Mouse (Mus musculus) megakaryocyte-erythroid progenitor cell, adult 5-6 weeks (primary cell): ENCODE measurements around the gene Ccr6. TPM values are rescaled to one million over a fixed set of nuclear protein-coding genes. Genes with fewer than 3 reads are reported as not detected.

Source experiments
- ATAC-seq: replicated peaks from 2 replicates; pipeline ENCODE4 v1.8.0; 2016; ENCODE audit warnings: mild to moderate bottlenecking, inconsistent platforms; ENCODE audit not compliant: severe bottlenecking, poor library complexity, low FRiP score, low TSS enrichment
- total RNA-seq, 2 experiments: library from RNA; stranded (forward) in 1 of 2; stranded (reverse) in 1 of 2; fragments of 200-1000, 215-1000 nt in 1 of 2; fragments of >200 nt in 1 of 2; fragmentation: Nextera tagmentation in 1 of 2; gene quantifications; 2 replicates each; pipeline ENCODE4 v1.2.3; 2014 to 2017

The Ccr6 gene
- total RNA-seq, 2 experiments from 2014 or later, result not detected

DNA sequence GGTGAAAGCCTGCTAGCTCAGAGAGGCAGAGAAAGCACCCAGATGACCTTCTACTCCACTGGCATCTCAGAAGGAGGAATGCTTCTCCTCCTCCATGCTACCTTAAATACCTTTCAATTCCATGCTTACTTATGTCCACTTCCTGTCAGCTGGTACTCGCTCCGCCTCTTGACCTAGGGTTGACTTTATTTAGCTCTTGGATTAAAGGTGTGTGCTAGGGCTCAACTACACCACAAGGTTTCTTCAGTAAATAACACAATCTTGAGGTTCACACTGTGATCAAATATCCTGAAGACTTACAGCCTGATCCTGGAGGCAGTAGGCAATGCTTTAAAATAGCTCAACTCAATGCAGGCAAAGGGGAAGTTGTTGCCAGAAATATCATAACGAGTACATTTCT, 6.2 kb upstream of the Ccr6 start:
- ATAC-seq, result no peak

DNA sequence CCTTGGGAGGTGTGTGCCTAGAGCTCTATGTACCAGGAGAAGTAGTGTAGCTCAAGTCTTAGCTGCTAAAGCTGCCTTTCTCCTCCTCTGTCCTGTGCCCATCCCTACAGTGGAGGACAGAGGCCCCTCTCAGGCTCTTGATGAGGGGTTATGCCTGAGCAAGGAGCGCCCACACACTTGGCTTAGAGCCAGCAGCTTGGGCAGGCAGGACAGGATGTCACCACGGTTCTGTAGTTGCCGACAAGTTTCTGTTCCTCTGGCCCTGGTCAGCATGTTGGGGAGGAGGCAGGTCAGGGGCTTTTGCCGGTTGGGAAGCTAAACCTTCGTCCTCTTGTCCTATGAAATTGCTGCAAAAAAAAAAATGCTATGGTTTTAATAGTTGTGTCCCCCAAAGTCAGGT, 3.8 kb upstream of the Ccr6 start:
- ATAC-seq, result no peak

DNA sequence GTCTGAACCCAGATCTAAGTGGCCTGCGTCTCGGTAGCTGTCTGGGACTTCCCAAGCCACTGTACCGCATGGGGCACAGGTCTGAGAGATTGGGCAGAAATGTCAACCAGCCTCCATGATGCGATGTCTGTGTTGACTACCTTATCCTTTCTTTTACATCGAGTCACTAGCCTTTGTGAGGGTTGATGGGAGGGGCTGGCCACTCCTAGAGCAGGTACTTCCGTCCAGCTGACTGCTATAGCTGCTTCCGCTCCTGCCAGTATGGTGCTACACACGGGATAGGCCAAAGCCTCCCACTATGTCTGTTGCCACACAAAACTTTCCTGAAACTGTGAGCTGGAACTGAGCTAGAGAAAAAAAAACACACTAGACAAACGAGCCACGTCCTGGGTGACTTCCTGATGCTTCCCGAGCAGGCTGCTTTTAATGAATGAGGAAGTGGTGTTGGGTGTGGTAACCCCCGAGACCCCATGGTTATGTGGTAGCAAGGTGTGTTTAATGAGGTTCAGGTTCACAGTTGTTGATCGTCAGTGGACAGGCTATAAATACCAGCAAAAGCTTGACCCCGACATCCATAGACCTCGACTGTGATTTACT, 2.1 kb upstream of the Ccr6 start:
- ATAC-seq, result no peak

DNA sequence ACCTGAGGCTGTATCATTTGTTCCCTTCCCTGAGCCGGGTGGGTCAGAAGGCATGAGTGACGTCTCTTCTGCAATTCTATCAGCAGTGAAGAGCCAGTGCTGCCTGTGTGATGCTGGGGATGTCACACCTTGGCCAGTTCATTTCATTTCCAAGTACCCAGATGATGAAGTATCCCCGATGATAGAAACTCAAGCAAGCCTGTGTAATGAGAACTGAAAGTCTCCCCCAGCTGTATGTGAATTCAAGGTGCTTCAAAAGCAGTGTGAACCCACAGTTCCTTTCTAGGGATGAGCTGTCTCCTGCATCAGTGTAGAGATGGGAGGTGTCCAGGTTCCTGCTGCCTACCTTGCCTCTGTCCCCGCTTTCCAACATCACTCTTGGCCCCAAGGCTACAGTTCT, 1.3 kb upstream of the Ccr6 start:
- ATAC-seq, result no peak

DNA sequence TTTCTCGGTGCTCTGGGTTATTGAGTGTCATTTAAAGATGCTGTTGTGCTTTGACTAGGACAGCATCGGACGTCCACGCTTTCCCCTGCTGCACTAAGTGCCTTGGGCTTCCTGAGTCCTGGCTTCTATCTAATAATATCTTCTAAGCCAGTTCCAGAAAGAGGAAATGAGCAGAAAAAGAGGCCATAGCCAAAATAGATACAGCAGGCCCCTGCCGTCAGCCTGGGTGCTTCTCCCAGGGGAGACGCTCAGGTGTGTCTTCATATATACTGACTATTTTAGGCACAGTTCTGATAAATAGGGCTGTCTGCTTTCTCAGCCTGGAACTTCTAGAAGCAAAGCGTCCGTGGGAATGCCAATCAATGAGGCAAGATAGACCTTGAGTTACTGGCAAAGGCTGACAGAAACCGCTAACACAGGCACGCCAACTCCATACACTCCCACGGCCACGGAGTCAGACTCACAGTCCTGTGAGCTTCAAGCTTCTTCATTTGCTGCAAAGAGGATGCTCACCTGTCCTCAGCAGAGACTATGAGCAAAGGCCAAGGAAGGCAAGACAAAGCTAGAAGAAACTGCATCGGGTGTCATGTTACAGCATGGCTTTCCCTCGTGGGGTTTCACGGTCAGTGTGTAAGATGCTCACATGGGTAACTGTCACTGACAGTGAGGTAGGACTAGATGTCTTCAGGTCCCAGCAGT, 2.3 kb downstream of the Ccr6 start:
- ATAC-seq, result no peak

DNA sequence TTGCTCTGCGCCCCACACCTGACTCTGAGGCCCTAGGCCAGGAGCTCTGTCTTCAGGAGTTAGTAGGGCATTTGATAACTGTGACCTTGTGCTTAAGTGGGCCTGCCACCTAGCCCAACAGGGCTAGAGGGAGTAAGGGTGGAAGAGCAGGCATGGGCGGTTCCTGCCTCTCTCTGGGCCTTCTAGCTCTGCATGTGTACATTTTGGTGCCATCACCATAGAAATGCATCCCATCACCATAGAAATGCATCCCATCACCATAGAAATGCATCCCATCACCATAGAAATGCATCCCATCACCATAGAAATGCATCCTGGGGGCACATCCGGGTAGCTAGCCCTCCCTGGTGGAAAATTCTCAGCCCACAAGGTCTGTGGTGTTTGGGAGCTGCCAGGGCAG, 3.7 kb downstream of the Ccr6 start:
- ATAC-seq, result no peak

DNA sequence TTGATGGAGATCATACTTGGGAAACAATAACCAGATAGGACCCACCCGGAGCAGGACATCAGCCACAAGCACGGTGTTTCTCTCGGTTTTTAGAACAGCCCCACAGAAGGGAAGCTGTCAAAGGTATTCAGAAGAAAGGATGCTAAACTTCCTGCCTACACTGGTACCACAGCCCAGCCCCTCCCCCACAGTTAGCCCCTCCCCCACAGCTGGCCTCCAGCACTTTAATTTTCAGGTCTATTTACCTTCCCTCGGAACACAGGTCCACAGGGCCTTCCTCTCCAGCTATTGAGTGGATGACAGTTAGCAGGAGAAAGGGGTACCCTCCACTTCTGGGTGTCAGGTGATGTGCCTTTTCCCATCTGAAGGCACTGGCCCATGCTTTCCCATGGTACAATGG, 4.7 kb downstream of the Ccr6 start:
- ATAC-seq, result no peak

DNA sequence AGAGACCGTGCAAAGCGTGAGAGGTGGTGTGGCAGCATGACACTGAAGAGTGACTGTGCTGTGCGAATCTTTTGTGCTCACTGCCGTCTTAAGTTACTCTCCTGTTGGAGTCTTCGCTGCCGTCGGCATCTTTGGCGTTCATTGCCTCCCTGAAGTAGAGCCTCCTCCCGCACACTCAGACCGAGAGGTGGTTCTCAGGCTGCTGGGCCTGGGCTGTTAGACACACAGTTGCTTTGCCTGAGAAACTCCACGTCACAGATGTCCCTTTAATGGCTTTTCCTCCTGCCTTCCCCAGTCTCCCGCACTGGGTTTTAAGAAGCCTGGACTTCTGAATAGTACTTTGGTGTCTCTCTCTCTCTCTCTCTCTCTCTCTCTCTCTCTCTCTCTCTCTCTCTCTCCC, 5.8 kb downstream of the Ccr6 start:
- no peak for ATAC-seq

DNA sequence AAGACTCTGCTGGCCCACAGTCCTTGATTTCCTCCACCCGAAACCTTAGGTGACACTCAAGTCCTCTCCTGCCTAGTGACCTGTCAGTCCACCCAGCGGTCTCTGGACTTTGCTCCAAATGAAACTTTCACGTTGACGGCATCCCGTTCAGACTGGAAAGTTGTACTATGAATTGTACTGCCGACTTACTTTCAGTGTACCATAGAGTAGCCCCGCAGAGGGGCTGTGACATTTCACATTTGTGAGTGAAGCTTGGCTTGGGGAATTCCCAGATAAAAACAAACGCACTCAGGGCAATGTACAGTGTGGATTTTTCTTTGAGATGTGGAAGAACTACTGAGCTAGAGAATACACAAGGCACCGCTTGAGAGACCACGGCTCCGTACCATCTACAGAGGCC, 6.3 kb downstream of the Ccr6 start:
- ATAC-seq, result no peak

DNA sequence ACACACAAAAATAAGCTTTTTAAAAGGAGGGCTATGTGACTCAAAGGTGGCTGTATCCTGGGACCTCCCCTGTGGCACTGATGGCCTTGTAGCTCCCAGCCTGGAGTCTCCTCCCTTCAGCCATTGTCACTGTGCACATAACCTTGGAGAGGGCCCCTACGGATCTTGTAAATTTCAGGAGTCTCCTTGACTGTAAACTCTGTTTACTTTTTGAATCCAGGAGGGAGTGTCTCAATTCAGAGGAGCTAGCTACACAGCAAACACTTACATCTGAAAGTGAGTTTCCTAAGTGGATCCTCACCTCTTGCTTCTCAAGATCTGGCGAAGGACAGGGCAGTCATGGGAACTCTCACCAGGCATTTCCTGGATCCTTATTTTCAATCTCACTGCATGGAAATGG, 8.3 kb downstream of the Ccr6 start:
- ATAC-seq, result no peak

DNA sequence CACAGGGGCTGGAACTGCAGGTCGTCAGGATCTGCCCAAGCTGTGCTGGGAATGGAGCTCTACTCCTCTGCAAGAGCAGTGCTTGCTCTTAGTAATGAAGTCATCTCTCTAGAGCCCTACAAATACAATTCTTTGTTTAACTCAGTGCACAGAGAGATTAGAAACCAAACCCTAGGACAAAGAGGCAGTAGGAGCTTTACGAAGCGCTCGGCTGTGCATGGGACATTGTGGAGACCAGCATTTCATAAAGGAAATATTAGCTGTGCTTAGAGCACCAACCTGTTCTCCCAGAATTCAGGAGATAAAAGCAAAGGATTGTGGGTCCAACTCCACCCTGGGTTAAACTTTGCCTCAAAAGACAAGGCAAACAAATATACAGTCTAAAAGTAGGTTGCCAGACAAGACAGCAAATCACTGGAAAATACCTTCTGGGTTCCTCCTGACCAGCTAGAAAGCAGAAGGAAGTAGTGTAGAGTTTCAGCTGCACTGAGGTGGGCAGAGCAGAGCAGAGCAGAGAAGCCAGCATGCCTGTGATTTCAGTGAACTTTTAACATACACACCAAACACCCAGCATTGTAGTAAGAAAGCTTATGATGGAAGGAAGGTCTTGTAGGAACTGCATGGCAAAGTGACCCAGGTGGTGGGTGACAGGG, 10.4 kb downstream of the Ccr6 start:
- ATAC-seq, result no peak

DNA sequence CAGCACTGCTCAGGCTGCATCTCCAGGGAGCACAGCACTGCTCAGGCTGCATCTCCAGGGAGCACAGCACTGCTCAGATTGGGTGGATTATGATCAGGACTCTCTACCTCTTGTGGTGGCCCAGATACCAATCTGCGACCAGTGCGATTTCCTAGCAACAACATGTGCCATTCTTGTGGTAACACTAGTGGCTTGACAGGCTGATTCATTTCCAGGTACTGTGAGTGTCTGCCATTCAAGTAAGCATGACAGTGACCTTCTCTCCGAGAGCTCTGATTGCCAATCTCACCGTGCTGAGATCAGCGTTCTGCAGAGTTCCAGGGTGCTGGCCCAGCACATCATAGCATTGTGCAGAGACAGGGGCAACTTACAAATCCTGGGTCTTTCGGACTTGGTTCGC, 15.9 kb downstream of the Ccr6 start:
- no peak for ATAC-seq

DNA sequence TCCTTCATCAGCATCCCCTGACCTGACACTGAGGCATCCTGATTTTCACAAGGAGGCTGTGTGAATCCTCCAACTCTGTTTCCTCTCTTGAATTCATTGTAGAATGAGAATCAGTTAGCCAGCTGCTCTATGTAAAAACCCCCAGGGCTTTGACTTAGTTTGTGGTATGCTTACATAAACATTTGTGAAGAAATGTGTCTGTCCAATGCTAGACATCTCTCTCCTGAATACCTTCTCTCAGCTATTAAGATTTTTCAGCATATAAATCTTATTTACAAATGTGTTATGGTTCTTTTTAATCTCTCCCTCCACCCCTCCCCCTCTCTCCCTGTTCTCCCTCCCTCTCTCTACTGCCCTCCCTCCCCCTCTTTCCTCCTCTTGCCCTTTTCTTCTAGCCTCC, 18.4 kb downstream of the Ccr6 start:
- ATAC-seq, result no peak

DNA sequence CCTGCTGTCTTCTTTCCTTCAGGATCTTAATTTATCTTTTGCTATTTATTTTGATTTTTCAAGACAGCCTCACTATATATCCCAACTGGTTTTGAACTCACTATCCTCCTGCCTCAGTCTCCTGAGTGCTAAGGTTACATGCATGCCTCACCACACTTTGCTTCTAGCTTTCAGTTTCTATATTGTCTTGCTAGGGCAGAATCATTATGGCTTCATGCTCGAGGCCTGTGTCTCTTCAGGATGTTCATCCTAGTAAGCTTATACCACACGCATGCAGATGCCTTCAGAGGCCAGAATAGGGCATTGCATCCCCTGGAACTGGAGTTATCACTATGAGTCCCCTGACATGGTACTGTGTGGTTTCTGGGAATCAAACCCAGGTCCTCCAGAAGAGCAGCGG, 19.1 kb downstream of the Ccr6 start:
- 0 out of 2 replicates have a peak, but pooled peaks have one; percentile 28 for ATAC-seq

DNA sequence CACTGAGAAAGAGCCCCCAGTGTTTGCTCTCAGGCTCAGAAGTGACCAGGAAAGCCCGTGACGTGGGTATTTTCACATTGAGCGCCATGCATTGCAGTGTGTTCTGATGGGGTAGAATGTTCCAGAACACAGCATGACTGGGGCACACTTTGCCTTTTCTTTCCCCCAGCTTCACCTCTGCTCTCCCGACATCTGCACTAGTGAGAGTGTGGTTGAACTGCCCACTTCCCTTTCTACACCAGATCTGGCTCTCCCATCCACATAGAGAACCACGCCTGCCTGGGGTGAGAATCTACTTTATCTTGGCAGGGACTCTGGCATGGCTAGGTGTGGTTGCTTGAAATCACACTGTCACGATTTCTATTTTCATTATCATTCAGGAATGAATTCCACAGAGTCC, 19.7 kb downstream of the Ccr6 start:
- peak; percentile 72 for ATAC-seq

DNA sequence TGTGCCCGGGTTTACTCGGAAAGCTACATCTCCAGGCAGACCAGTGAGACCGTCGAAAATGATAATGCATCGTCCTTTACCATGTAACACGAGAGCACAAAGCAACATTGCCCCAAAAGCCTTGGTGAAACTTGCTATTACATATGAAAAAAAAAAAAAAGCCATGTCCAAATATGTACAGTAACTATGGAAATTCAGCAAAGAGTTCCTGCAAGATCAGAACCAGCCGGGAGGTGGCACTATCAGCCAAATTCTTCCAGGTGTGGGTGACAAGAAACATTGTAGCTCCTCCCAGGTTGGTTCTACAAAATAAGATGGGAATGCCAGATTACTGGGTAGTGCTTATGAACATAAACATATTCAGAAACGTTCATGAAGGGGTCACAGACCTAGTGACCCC, 21.1 kb downstream of the Ccr6 start:
- no peak for ATAC-seq

DNA sequence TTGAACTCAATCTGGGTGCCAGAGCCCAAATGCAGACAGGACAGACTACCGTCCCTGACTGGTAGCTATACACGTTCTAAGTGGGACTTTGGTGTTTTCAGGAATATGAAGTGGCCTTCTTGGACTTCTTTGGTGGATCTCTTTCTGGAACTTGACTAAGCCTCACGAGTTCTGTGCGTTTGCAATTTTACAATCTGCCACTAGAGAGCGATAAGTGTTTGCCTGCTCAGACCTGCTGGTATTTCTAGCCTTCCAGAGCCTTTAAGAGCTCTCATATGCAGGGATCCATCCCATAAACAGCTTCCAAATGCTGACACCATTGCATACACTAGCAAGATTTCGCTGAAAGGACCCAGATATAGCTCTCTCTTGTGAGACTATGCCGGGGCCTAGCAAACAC, 28.8 kb downstream of the Ccr6 start:
- ATAC-seq, result peak; percentile 78

DNA sequence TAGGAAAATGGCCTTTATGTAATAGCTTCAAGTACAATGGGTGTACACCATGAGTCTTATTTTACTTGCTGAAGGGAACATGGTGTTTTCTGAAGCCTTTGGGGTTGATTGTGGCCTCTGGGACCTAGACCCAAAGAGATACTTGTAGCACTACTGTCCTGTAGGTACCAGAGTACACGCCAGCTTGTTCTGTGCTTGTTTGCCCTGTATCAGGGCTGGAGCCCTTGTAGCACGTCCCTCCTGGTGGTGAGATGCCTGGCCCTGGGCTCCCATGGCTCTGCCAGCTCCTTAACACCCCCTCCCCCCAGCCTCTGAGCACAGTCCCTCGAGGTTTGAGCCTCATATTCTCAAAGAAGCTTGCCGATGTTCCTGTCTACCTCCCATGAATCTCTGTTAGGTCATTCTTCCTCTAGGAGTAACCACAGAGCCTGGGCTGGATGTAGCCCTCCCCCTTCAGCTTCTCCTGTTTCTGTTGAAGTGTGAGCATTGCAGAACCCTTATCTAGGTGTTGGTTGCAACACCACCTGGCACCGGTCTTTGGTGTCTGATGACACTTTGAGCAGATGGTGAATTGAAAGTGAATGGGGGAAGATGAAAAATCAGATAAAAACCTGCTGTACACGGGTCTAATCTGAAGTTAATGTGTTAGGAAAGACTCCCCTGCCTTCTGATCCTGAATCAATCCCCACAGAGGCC, 36.4 kb downstream of the Ccr6 start:
- peak; percentile 50 for ATAC-seq

DNA sequence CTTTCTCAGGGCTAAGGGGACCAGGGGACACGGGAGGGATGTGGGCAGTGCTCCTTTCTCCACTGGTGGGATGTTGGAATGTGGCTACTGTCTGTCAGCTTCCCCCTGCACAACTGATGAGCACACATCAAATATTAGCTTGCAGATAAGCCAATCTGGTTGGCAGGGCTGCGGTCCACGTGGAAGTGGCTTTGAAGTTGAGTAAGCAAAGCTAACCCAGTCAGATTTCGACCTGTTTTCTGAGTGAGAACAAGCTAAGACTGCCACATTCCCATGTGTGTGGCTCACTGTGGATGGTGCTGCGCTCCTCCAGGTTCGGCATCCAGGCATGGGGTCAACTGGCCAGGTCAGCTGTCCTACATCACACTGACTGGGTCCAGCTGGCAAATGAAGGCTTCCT, 37.1 kb downstream of the Ccr6 start:
- no peak for ATAC-seq

DNA sequence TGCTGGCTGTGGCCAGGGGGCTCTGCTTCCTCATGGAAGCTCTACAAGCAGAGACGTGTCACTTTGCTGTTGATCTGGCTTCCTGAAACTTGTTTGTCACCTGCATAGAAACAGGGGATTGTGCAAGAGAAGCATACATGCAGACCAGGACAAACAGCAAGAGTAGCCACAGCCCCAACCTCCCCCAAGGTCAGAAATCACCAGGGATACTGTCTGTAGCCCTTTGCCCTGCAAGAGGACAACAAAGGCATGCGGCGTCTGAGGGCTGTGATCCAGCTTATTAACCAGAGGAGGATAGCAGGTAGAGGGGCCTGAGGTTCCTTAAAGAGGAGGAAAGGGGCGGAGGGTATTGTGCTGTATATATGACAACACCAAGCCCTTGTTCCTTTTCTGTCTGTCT, 40.2 kb downstream of the Ccr6 start:
- ATAC-seq, result no peak

DNA sequence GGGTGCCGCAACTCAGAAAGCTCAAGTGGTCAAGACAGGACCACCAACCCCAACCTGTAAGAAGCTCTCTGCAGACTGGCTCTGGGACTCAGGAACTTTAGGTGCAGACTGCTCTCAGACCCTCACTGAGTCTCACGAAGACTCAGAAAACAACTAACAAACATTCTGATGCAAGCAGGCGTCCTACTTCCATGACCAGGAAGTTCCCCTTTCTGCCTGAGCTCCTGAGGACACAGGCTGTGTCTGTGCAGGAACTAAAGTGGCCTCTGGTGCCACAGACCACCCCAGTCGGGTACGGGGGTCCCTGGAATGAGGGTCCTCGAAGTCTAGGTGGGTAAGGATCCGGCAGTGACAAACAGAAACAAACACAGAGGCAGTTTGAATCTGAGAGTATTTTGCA, 40.8 kb downstream of the Ccr6 start:
- ATAC-seq, result no peak
